Mouse (Mus musculus): ENCODE measurements around the gene Stam.

The Stam gene

DNA sequence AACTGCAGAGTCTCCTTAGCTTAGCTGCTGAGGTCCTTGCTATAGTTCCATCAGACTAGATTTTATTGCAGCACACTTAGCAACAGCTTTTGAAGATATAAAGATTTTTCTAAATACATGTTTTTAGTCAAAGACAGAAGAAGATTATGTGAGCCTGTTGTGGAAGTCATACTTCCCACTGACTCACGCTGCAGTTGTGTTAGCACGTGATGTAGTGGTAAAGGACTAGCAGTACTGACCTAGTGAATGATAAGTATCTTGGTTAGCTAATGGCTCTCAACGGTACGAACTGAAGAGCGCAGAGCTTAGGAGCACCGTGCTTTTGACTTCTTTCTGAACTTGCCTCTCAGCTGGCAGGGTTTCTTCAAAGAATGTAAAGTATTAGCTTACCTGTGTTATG, 52.5 kb downstream of the Stam start:
- no peak for DNase-seq (ENCODE audit: low read depth)

DNA sequence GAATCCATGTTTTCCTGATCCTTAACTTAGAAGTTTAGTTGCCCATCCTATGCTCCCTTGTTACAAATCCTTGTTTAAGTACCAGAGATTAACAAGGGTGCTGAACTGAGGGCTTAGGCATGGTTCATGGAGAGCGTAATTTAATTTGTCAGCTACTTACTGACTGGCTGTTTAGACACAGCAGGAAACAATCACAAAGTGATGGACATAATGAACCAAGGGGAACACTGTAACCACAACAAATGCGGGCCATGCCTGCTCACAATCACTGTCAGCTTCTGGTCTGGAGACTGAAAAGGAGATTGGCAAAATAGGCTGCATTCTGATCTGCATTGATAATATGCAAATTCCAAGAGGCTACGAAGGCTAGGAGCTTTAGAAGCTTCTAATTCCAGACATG, 53.7 kb downstream of the Stam start:
- no peak for DNase-seq (ENCODE audit: low read depth)

GRCm38 (mm10) chr2:14130641-14131339, 56.9 kb downstream of the Stam start:
- DNase-seq (ENCODE audit: low read depth), result no peak

DNA sequence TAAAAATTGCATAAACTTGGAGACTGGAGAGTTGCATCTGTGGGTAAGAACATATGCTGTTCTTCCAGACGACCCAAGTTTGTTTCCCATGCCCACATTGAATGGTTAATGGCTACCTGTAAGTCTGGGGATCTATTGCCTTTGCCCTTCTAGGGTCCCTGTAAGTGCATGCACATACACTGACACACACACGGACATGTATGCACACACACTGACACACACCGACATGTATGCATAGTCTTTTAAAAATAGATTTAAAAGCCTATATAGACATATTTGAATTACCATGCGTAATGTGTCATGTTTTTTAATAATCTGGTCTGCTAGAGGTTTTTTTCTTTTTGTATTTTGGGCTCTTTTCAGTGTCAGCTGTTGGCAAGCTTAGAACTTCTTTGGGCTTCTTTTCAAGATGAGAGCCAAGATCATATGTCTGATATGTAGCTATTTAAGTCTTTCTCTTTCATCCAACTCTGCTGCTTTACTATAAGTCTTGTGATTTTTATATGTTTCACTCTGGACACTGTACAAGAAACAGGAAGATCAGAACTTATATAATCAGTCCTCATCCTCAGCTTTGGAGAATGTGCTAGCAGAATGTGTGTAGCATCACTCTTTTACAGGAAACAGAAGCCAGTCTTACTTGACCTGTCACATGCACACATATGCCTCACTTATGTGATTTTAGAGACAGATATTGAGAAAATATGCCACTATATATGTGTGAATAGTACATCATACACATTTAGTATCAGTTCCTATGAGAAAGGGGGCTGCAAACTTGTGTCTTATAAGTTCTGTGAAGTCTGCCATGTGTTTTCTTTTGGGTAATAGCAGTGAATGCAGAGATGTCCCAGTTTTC, 58.8 kb downstream of the Stam start:
- no peak for DNase-seq (ENCODE audit: low read depth)

GRCm38 (mm10) chr2:14136906-14137305, 63.0 kb downstream of the Stam start:
- DNase-seq (ENCODE audit: low read depth), result no peak

- DNase-seq (ENCODE audit: low read depth), result no peak
Measured at GRCm38 (mm10) chr2:14139590-14139989, 65.7 kb downstream of the Stam start.

DNA sequence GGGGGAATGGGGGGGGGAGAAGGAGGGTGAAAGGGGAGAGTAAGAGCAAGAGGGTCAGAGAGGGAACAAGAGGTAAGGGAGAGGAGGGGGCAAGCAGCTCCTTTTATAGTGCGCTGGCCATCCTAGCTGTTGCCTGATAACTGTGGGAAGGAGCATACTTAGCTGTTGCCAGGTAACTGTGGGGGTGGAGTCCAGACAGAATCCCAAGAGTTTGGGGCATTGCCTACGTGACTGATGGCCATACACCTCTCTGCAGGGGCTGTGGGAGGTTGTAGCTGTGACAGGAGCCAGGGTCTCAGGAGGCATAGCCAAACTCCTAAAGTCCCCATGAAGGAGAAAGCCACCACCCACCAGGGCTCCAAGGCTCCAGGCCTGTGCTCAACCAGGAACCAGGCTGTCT, 66.1 kb downstream of the Stam start:
- no peak for DNase-seq (ENCODE audit: low read depth)

DNA sequence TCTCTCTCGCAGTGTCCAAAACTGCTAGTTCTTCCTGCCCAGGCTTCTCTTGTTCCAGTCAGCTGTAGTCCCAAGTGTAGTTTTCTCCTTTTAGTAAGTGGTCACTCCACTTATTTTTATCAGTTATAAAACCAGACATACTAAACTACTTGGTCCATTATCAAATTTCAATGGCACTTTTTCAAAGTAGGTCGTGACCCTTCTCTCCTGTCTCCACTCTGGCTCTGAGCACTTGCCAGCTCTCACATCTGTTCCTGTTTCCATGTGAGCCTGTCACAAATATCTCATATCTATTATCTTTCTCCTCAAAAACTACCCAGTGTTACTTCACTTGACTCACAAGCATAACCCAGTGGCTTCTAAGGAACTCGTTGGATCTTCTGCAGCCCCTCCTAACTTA, 71.4 kb downstream of the Stam start:
- no peak for DNase-seq (ENCODE audit: low read depth)

DNA sequence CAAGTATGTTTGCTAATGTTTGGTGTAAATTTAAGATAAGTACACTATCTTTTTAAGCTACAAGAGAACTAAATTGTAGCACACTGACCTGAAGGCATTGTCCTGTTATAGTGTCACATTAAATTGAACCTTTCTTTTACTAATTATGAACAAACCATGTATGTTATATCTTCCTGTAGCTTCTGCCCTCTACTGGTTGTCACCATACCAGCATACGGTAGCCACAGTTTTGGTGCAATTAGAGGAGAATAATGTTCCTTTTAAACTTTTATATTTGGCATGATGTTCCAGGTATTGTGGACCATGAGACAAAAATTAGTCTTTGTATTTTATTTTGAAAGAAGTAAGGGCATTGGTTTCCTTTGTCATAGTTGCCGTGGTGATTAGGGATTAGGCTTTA, 73.0 kb downstream of the Stam start:
- peak; percentile 9 for DNase-seq (ENCODE audit: low read depth)

DNA sequence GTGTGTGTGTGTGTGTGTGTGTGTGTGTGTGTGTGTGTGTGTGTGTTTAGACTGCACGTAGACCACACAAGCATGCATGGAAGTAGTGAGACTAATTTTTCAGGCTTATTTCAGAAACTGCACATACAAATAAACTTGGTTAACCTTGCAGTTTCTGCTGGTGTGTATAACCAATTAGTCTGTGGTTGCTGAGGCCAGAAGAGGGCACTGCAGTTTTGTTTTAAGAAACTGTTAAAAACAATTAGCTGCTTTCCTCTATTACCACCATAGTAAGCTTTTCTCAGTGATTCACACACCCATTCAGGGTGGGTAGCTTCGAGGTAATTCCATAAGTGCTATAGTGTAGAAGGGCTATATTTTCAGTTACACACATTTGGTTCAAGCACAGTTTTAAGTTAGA, 76.9 kb downstream of the Stam start:
- no peak for DNase-seq (ENCODE audit: low read depth)

GRCm38 (mm10) chr2:14151854-14152253, 78.0 kb downstream of the Stam start:
- no peak for DNase-seq (ENCODE audit: low read depth)

DNA sequence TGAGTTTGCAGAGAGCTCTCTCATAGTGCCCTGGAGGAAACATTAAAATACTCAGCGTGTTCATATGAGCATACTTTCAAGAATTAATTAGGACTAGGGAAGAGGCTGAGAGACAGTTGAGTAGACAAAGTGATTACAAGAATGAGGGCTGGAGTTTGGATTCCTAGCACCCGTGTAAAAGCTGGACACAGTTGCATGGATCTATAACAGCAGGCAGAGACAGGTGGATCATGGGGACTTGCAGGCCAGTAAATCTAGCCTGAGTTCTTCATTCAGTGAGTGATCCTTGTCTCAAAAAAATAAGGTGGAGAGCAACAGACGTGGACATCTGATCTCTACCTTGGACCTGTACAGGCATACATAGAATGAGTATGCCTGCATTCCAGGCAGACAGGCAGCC, 85.1 kb downstream of the Stam start:
- DNase-seq (ENCODE audit: low read depth), result no peak

DNA sequence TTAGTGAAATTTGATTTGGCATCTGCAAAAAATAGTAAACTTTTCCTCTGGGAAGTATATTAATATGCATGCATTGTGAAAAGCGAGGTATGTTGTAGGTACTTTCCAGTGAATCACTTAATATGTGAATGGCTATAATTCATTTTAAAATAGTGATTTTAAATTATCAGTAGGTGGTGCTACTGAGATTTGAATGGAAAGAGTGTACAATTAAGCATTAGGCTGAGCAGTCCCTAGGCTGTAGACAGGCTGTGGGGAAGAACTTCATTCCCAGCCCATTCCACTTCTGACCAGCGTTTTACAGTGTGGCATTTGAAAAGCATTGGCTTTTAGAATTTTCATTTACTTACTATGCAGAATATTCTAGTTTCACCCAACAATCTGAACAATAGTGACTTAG, 85.9 kb downstream of the Stam start:
- DNase-seq (ENCODE audit: low read depth), result no peak

- no peak for DNase-seq (ENCODE audit: low read depth)
Measured at GRCm38 (mm10) chr2:14164459-14165030, 90.6 kb downstream of the Stam start.

DNA sequence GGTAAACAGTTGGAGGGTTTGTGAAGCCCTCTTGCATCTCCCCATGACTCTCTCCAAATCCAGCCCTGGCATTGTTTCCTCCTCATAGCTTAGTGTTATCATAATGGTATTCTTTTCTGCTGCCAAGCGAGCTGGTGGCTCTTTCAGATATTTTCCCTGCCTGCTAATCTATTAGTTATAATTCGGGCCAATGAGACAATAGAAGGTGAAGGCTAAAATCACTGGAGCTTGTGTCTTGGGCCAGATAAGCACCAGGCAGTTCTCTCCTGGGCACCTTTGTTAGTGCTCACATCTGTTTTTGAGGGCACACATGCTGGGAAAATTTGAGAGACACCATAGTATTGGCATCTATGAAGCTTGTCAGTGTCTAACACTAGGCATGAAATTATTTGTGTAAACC, 91.2 kb downstream of the Stam start:
- no peak for DNase-seq (ENCODE audit: low read depth)

DNA sequence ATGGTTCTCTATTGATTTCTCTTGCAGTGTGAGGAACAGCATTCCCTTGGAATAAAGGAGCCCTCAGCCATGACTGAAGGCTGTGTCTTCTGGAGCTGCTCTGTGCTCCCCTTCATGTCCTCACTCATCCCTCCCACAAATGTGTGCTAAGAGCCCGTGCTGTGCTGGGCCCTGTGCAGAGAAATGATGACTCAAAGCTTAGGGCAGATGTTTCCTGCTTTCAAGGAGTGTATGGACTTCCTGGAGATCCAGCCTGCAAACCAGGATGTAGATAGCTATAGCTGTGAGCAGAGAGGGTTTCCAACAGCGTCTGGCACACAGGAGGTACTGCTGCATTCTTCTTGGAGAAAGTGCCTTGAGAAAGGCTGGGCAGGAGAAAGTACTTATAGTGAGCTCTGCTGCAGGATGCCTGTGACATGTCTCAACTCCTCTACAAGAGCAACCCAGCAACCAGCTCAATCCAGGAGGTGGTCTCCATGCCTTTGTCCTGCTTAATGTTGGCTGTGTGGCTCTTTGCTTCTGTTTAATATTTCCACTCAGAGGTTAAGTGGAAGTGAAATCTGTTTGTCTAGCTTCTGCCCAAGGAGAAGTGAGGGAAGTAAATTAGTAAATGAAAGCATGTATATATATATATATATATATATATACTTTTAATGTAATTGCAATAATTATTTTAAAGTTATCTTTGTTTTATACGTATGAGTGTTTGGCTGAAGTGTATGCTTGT, 91.9 kb downstream of the Stam start:
- no peak for DNase-seq (ENCODE audit: low read depth)

DNA sequence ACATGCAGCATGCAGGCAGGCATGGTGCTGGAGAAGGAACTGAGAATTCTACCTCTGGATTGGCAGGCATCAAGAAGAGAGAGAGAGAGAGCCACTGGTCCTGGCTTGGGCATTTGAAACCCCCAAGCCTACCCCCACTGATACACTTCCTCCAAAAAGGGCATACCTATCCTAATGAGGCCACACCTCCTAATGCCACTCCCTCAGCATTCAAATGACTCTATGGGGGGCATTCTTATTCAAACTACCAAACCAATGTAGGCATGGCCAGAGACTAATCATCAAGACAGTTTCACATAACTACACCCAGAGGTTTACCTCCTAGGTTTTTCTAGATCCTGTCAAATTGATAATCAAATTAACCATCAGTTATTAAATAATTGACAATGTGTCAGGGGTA, 93.8 kb downstream of the Stam start:
- DNase-seq (ENCODE audit: low read depth), result no peak

DNA sequence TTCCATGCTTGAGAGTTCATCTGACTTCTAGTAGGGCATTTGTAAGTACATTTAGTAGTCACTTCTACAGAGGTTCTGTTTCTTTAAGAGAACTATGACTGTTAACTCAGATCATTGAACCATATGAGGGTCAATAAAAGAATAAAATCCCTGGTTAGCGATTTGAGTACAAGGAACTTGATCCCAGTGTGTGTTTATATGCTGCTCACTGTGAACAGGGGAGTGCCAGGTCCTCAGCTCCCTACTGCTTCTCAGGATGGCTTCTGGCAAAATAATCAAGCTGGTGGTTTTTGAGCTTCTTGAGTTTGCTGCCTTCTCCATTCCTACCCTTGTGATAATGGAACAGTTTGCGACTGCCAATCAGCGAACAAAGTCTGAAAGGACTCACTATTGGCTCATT, 100.4 kb downstream of the Stam start, which contains the start of gene Tmem236:
Gene Tmem236 (plus strand): TSS at position 190 of the 400 bp plus-strand sequence.
- DNase-seq (ENCODE audit: low read depth), result no peak

DNA sequence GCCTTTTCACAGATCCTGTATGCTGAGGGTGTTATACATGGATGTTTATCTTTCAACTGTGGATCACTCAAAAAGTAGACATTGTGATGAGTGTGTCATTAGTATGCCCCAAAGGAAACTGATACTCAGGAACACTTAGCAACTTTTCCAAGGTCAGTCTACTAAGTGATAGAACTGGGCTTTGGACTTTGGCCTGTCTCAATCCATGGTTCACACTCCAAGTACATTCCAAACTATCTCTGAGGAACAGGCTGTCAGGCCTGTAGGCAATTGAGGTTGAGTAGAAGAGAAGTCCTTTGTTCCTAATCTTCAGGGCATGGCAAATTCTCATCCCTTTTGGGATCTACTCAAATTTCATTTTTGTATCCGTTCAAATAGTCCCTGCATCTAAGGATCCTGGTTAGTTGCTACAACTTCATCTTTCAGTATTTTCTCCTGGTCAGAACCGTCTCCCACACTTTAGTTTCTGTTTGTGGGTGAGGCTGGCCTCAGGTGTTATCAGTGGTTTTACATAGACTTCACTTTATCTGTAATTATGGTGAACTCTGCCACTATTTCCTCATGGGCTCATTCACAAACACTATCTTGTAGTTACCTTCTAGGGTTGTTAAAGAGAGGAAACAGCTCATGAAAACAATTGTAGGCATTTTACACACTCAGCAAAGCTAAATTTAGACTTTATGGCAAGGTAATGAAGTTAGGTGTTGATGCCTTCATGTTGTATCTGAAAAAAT, 102.7 kb downstream of the Stam start:
- DNase-seq (ENCODE audit: low read depth), result no peak

- DNase-seq (ENCODE audit: low read depth), result no peak
Measured at GRCm38 (mm10) chr2:14184375-14184774, 110.5 kb downstream of the Stam start.

GRCm38 (mm10) chr2:14190684-14191083, 116.8 kb downstream of the Stam start:
- no peak for DNase-seq (ENCODE audit: low read depth)

DNA sequence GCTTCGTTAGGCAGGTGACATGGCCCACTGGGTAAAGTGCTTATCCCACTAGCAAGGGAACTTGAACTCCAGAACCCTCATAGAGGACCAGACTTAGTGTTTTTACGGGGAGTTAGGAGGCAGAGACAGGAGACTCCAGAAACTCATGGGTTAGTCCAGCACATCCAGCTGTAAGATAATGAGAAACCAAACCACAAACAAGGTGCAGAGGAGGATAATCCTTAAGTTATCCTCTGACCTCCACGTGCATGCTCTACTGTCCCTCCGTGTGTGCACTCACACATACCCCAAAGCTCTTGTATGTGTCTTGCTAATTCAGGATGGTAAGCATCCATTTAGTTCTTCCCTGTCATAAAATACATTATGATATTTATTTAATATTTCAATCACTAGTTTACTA, 117.7 kb downstream of the Stam start:
- DNase-seq (ENCODE audit: low read depth), result no peak

Measured in c-Kit-positive CD71-positive TER-119-negative erythroid progenitor cells, embryonic 14.5 days (primary cell).